Mouse (Mus musculus): ENCODE measurements around the gene AC131692.1. TPM values are rescaled to one million over a fixed set of nuclear protein-coding genes. Genes with fewer than 3 reads are reported as not detected.
A peak's percentile ranks its signal among the peaks of the same experiment; 100 is the strongest.

The AC131692.1 gene
- total RNA-seq, 2 experiments from 2014 or later = not detected

DNA sequence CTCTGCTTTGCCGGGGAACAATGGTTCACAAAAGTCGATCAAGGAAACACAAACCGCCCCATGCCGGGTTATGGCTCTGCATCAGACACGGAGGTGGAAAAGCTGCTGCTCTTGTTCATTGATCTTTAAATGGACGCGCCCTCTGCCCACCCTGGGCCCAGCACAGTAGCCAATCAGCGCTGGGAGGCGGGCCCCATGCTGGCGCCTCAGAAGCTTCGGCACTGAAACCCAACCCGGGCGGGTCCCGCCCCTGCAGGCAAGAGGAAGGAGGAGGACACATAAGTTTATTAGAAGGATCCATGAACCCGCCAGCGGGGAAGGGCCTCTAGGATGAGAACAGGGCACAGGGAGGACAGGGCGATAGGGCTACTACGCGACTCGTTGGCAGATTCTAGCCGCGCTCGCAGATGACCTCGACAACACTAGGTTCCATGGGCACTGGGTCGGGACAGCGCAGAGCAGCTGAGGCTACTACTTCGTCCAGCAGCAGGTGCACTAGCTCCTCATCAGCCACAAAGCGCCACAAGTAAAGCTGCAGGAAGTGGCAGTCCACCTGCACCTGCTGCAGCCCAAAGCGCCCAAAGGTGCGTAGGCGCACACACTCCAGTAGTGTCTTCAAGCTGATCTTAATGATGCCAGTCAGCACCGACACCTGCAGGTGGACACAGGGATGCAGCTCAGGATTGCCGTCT lies 26.3 kb upstream of the AC131692.1 start, which contains the start of gene Tm7sf2:
Gene Tm7sf2 (minus strand): TSS at position 650 of the 692 bp plus-strand sequence.
- DNase-seq (ENCODE audit: low spot score in 2 of 2) = peak; percentile 84 to 85

GRCm38 (mm10) chr19:6068951-6069350 lies 25.3 kb upstream of the AC131692.1 start:
- DNase-seq (ENCODE audit: low spot score in 2 of 2) = no peak

DNA sequence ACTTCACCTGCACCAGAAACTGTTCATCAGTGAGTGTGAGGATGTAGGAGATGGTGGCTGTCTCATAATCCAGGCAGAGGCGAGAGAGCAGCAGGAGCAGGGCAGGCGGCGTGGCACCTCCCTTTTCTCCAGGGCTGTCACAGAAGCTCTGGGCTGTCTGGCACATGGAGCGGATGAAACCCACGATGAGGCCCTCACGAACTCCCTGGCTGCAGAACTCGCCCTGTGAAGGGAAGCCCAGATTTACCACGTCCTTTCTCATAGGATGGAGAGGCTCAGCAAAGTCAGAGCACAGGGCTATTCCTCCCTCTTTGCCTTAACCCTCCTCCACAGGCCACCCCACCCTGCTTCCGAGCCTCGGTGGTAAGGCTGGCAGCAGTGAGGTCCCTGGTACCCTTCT lies 24.4 kb upstream of the AC131692.1 start:
- DNase-seq (ENCODE audit: low spot score in 2 of 2) = no peak

DNA sequence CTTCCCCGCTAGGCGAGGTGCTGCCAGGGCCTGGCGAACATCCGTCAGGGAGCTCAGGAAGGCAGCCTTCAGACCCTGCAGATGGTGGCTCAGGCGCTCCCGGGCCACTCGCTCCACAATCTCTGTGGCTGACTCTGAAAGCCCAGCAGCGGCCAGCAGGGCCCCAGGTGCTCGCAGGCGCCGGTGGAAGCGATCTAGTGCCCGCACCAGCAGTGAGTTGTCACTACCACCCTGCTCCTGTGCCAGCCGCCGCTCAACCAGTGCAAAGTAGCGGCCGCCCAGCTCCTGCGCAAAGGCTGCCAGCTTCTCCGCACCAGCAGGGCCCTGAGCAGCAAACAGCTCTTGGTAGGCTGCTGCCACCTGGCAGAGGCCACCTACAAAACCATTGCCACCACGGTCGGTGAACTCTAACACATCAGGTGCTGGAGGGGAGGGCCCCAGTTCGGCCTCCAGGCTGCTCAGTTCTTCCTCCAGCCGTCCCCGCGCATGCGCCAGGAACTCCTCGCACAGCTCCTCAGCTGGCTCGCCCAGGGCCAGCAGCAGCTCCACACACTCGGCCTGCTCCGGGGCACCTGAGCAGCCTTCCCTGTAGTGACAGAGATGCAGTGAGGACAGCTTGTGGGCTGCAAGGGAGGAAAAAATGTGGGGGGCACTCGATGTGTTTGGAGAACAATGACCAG lies 23.5 kb upstream of the AC131692.1 start:
- DNase-seq (ENCODE audit: low spot score in 2 of 2) = no peak

DNA sequence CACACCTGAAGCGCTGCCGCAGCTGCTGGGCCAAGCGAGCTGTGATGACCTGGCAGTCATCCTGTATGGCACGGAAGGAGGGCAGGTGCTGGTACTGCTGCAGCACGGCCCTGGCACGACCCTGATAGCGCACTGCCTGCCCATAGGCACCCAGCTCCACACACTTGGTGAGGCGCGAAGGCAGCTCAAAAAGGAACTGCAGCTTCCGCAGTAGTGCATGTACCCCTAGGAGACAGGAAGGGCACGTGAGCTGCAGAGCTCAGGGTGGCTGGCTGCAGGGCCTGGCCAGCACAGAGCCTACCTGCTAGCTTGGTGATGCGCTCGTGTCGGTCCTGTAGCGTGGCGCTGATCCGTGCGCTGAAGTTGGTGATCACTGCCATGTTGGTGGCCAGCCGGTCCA lies 23.0 kb upstream of the AC131692.1 start:
- no peak for DNase-seq (ENCODE audit: low spot score in 2 of 2)

DNA sequence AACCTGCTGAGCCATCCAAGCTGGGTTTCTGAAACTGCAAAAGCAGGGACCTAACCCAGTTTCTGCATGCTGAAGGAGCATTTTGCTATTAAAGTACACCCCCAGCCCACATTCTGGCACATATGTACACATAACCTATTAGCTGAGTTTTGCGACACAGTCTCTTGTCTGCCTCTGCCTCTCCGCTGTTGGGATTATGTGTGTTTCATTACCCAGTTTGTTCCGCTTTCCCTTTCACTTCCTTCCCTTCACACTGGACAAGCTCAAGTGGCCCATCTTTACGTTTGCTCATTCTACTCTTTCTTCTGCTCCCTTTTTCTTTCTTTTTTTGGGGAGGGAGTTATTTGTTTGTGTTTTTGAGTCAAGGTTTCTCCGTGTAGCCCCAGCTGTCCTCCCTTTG lies 20.3 kb upstream of the AC131692.1 start:
- peak in 1 of 2 experiments; percentile 9 for DNase-seq (ENCODE audit: low spot score in 2 of 2)

- peak; percentile 74 to 78 for DNase-seq (ENCODE audit: low spot score in 2 of 2)
These were observed 17.4 kb upstream of the AC131692.1 start, which contains the start of gene Vps51 for GRCm38 (mm10) chr19:6076564-6077393. Gene Vps51 (minus strand): TSS chr19:6077231.

- DNase-seq (ENCODE audit: low spot score in 2 of 2) = no peak
These were observed 14.2 kb upstream of the AC131692.1 start, which contains the start of gene Tmem262 for GRCm38 (mm10) chr19:6079983-6080480. Gene Tmem262 (plus strand): TSS chr19:6080033.

- DNase-seq (ENCODE audit: low spot score in 2 of 2) = no peak
These were observed 12.1 kb upstream of the AC131692.1 start, which contains the start of gene Gm28374 for GRCm38 (mm10) chr19:6082156-6082555. Gene Gm28374 (minus strand): TSS chr19:6082256.

DNA sequence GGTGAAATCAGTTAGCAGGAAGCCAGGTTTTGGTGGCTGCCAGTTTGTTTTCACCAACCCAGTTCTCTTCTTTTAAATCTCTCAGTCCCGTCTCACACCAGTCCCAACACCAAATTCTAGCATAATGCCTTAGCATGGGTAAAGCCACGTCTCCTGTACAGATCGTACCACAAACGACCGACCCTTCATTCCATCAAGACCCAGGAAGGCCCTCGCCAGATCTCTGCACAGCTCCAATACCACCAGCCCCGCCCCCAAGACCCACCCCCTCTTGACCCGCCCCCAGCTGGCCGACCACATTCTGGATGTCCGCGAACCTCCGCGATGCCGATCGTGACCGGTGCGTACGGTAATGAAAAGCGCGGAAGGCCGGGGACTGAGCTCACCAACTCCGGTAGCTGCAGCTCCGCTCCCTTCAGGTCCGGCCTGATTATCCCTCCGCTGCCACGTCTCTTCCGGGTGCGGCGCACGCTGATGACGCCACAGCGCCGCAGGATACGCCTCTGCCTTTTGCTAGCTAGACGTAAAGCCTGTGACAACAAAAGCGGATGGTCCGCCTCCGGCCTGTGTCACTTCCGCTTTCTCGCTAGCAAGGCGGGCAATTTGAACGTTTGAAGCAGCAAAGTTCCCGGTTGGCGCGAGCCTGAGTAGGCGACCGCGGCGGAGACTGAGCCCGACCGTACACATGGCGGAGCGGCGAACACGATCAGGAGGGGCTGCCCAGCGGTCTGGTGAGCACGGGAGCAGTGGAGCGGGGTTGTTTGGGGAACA lies 9.6 kb upstream of the AC131692.1 start, which contains the start of the genes Zfpl1 and Cdca5:
Gene Zfpl1 (minus strand): TSS at position 479 of the 771 bp plus-strand sequence.
Gene Cdca5 (plus strand): TSS at position 506 of the 771 bp plus-strand sequence.
- DNase-seq (ENCODE audit: low spot score in 2 of 2) = peak; percentile 91 to 95

DNA sequence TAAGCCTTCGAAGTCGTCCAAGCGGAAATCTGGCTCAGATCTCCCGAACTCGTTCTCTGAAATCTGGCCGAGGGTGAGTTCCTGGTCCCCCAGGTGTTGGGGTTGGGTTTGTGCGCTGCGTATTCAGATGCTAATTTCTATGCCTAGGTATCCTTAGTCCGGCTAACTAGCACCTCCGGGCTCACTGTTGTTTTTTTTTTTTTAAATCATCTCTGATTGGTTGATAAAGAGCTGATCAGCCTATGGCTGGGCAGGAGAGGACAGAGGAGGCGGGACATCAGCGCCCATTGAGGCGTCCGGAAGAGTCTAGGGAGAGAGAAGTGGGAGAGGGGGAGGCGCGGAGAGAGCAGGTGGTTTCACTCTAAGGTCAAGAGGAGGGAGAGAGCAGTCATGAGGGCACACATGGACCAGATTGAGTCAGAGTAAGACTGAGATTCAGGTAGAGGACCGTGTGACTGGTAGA lies 8.8 kb upstream of the AC131692.1 start:
- peak in 1 of 2 experiments; percentile 22 for DNase-seq (ENCODE audit: low spot score in 2 of 2)

- DNase-seq (ENCODE audit: low spot score in 2 of 2) = no peak
These were observed 5.4 kb upstream of the AC131692.1 start for GRCm38 (mm10) chr19:6088841-6089240.

DNA sequence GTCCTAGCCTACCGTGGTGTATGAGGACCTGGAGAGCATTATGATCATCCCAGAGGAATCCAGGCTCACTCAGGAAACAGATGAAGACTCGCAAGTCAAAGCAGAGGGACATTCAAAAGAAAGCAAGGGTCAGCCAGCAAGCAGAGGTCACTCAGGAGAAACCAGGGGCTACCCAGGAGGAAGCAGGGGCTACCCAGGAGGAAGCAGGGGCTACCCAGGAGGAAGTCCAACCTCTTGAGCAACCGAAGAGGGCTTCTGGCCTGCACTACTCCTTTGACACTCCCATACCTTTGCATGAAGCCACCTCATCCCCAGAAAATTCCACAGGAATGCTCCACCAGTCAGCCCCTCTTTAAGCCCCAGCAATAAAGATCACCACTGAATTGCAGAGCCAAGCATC lies 3.6 kb downstream of the AC131692.1 start:
- no peak for DNase-seq (ENCODE audit: low spot score in 2 of 2)

- DNase-seq (ENCODE audit: low spot score in 2 of 2) = no peak
These were observed 7.0 kb downstream of the AC131692.1 start for GRCm38 (mm10) chr19:6101186-6101585.

GRCm38 (mm10) chr19:6102169-6102853 lies 8.1 kb downstream of the AC131692.1 start:
- DNase-seq (ENCODE audit: low spot score in 2 of 2) = no peak

- DNase-seq (ENCODE audit: low spot score in 2 of 2) = no peak
These were observed 10.3 kb downstream of the AC131692.1 start for GRCm38 (mm10) chr19:6104476-6104875.

- DNase-seq (ENCODE audit: low spot score in 2 of 2) = no peak
These were observed 11.4 kb downstream of the AC131692.1 start, which contains the start of gene Naaladl1 for GRCm38 (mm10) chr19:6105586-6105985. Gene Naaladl1 (plus strand): TSS chr19:6105782.

DNA sequence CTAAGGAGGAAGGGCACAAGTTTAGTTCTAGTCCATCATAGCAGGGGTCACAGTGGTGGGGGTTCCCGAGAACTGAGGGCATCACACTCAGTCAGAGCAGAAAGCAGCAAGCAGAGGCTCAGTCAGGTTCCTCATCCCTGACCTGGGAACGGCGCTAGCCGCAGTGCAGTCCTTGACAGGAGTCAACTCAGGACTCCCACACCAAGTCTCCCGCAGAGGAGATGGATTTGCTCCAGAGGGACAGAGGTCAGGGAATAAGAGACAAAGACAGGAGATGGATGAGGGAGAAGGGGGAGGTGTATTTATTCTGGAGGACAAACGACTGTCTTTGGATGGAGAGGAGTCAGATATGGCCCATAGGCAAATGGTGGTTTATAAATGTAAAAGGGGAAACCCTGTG lies 18.9 kb downstream of the AC131692.1 start:
- no peak for DNase-seq (ENCODE audit: low spot score in 2 of 2)

DNA sequence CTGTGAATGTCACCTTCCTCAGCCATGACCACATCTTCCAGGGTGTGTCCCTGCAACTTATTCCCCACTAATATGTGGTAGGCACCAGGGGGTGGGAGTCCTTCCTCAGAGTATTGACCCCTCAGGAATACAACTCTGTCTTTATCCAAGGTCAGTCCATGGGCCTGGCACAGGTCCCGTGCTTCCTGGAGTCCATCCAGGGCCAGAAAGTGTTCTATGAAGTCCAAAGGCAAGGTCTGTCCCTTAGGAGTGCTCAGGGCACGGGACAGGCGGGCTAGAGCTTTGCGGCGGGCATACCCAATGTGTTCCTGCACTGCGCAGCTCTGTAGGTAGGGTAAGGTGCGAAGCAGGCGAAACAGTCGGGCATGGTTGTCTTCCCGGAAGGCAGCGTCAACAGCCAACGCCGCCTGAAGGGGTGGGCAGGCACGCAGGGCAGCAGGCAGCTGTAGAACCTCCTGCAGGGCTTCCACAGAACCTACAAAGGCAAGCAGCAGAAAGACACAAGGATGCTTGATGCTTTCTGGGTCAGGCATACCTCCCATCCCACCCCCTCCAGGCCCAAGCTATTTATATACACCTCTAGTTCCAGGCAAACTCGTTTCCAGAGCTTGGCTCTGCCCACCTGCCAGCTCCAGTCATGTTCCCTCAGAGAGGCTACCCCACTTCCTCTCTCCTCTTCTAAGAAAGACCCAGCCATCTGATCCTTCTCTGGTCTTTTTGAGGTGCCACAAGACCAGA lies 22.1 kb downstream of the AC131692.1 start:
- no peak for DNase-seq (ENCODE audit: low spot score in 2 of 2)
